Mouse (Mus musculus): ENCODE measurements around the gene Il10. TPM values are rescaled to one million over a fixed set of nuclear protein-coding genes. Genes with fewer than 3 reads are reported as not detected.
"Not testable (repeated sequence)": the region's sequence is repeated elsewhere in the genome, so short reads cannot be mapped to it uniquely, and the experiment has no call there.

Gene Il10
- total and polyA plus RNA-seq, 2 experiments from 2014 or later, result not detected

GRCm38 (mm10) chr1:131020425-131021310, 1.0 kb downstream of the Il10 start:
- H3K4me1 ChIP-seq (ENCODE audit: insufficient read depth, low read length), result no peaks in the 10 kb centered on the region
- no peak for TF ChIP-seq CTCF (IDR thresholded peaks at IDR 0.05)
- H3K9ac ChIP-seq (replicated peaks; ENCODE audit: low read length, poor library complexity, severe bottlenecking), result no peak overlapping the region
- 51% methylated on average over 12 of the region's 12 CpGs for WGBS
- no peak overlapping the region for H3K27ac ChIP-seq (ENCODE audit: low read depth, low read length)
- no peaks in the 10 kb centered on the region for H3K36me3 ChIP-seq (ENCODE audit: insufficient read depth, low read length)
- no peak overlapping the region for H3K4me3 ChIP-seq (ENCODE audit: low read depth, low read length)
- H3K27me3 ChIP-seq (ENCODE audit: insufficient read depth, low read length), result no peaks in the 10 kb centered on the region
- ATAC-seq (ENCODE audit: low FRiP score) (no peak), DNase-seq (ENCODE audit: low spot score) (no peak)
- H3K9me3 ChIP-seq (ENCODE audit: low read length), result no peaks in the 10 kb centered on the region
- no peak overlapping the region for H3K4me2 ChIP-seq (ENCODE audit: low read depth, low read length, poor library complexity, severe bottlenecking)

GRCm38 (mm10) chr1:131021438-131021837, 1.8 kb downstream of the Il10 start:
- no peak overlapping the region for H3K4me2 ChIP-seq (ENCODE audit: low read depth, low read length, poor library complexity, severe bottlenecking)

GRCm38 (mm10) chr1:131021900-131022590, 2.4 kb downstream of the Il10 start:
- no peak for TF ChIP-seq CTCF (IDR thresholded peaks at IDR 0.05)
- 86% methylated on average over 11 of the region's 11 CpGs for WGBS
- Histone ChIP-seq H3K4me2 (ENCODE audit: low read depth, low read length, poor library complexity, severe bottlenecking) (no peak overlapping the region), H3K4me1 (ENCODE audit: insufficient read depth, low read length) (no peaks in the 10 kb centered on the region), H3K36me3 (ENCODE audit: insufficient read depth, low read length) (no peaks in the 10 kb centered on the region), H3K9ac (replicated peaks; ENCODE audit: low read length, poor library complexity, severe bottlenecking) (no peak overlapping the region), H3K27me3 (ENCODE audit: insufficient read depth, low read length) (no peaks in the 10 kb centered on the region), H3K9me3 (ENCODE audit: low read length) (no peaks in the 10 kb centered on the region), H3K27ac (ENCODE audit: low read depth, low read length) (no peak overlapping the region), H3K4me3 (ENCODE audit: low read depth, low read length) (no peak overlapping the region)
- DNase-seq (ENCODE audit: low spot score) (no peak), ATAC-seq (ENCODE audit: low FRiP score) (no peak)

More at GRCm38 (mm10) chr1:131021438-131021837, 1.8 kb downstream of the Il10 start:
- no peak overlapping the region for H3K4me3 ChIP-seq (ENCODE audit: low read depth, low read length)
- no peak overlapping the region for H3K27ac ChIP-seq (ENCODE audit: low read depth, low read length)
- no peak overlapping the region for H3K9ac ChIP-seq (replicated peaks; ENCODE audit: low read length, poor library complexity, severe bottlenecking)
- no peak for ATAC-seq (ENCODE audit: low FRiP score)
- WGBS, result 84% methylated on average over 9 of the region's 9 CpGs
- H3K36me3 ChIP-seq (ENCODE audit: insufficient read depth, low read length), result no peaks in the 10 kb centered on the region
- no peaks in the 10 kb centered on the region for H3K4me1 ChIP-seq (ENCODE audit: insufficient read depth, low read length)
- no peaks in the 10 kb centered on the region for H3K9me3 ChIP-seq (ENCODE audit: low read length)
- no peak for DNase-seq (ENCODE audit: low spot score)
- H3K27me3 ChIP-seq (ENCODE audit: insufficient read depth, low read length), result no peaks in the 10 kb centered on the region
- no peak for TF ChIP-seq CTCF (IDR thresholded peaks at IDR 0.05)

GRCm38 (mm10) chr1:131022591-131023249, 3.1 kb downstream of the Il10 start:
- Histone ChIP-seq H3K27me3 (ENCODE audit: insufficient read depth, low read length) (no peaks in the 10 kb centered on the region), H3K36me3 (ENCODE audit: insufficient read depth, low read length) (no peaks in the 10 kb centered on the region), H3K4me1 (ENCODE audit: insufficient read depth, low read length) (no peaks in the 10 kb centered on the region), H3K4me2 (ENCODE audit: low read depth, low read length, poor library complexity, severe bottlenecking) (no peak overlapping the region), H3K27ac (ENCODE audit: low read depth, low read length) (no peak overlapping the region), H3K9me3 (ENCODE audit: low read length) (no peaks in the 10 kb centered on the region), H3K9ac (replicated peaks; ENCODE audit: low read length, poor library complexity, severe bottlenecking) (no peak overlapping the region), H3K4me3 (ENCODE audit: low read depth, low read length) (no peak overlapping the region)
- no peak for ATAC-seq (ENCODE audit: low FRiP score)
- TF ChIP-seq CTCF (IDR thresholded peaks at IDR 0.05), result no peak
- WGBS, result 74% methylated on average over 5 of the region's 5 CpGs
- DNase-seq (ENCODE audit: low spot score), result no peak

- ATAC-seq (ENCODE audit: low FRiP score); H3K4me1 ChIP-seq (ENCODE audit: insufficient read depth, low read length); H3K9me3 ChIP-seq (ENCODE audit: low read length); H3K27me3 ChIP-seq (ENCODE audit: insufficient read depth, low read length); H3K36me3 ChIP-seq (ENCODE audit: insufficient read depth, low read length); H3K4me3 ChIP-seq (ENCODE audit: low read depth, low read length); H3K4me2 ChIP-seq (ENCODE audit: low read depth, low read length, poor library complexity, severe bottlenecking); H3K27ac ChIP-seq (ENCODE audit: low read depth, low read length); H3K9ac ChIP-seq (replicated peaks; ENCODE audit: low read length, poor library complexity, severe bottlenecking); DNase-seq (ENCODE audit: low spot score): not testable (repeated sequence)
- WGBS, result 81% methylated on average over 3 of the region's 4 CpGs
Measured at GRCm38 (mm10) chr1:131023250-131023858, 3.7 kb downstream of the Il10 start.
